Mouse (Mus musculus): ENCODE data around the gene Tmem273. TPM values are rescaled to one million over a fixed set of nuclear protein-coding genes. Genes with fewer than 3 reads are reported as not detected.

The Tmem273 gene
- 2.4 and 5.2 TPM in 2 replicates for polyA plus RNA-seq (2015; fragmentation: Nextera tagmentation; extraction: Ambion mirVana)

GRCm38 (mm10) chr14:32785556-32786130 lies at the start of gene Tmem273:
Gene Tmem273, plus strand, starts transcription at chr14:32785963.
- no peaks in the 10 kb centered on the region for H3K4me1 ChIP-seq (ENCODE audit: insufficient read depth, low read depth, low read length)
- no peak within 1 kb of the TSS for H3K4me2 ChIP-seq (replicated peaks; ENCODE audit: low read depth, low read length)
- H3K9me3 ChIP-seq (ENCODE audit: low read length) = no peaks in the 10 kb centered on the region
- ATAC-seq (peak; percentile 12; the same call in 1 of the 2 replicates), DNase-seq (ENCODE audit: low spot score) (peak; percentile 39)
- no peak for TF ChIP-seq EP300 (IDR thresholded peaks at IDR 0.05)
- TF ChIP-seq CTCF (IDR thresholded peaks at IDR 0.05) = 0 out of 2 replicates have a peak, but pooled peaks have one; percentile 2
- H3K36me3 ChIP-seq (ENCODE audit: insufficient read depth, low read length) = no peaks in the 10 kb centered on the region
- 61% methylated on average over 3 of the region's 3 CpGs for WGBS
- H3K27me3 ChIP-seq (replicated peaks; ENCODE audit: insufficient read depth, low read length) = no peaks in the 10 kb centered on the region
- no peak within 1 kb of the TSS for H3K27ac ChIP-seq (ENCODE audit: low read length)
- H3K9ac ChIP-seq (replicated peaks; ENCODE audit: low read depth) = no peak within 1 kb of the TSS
- no peak within 1 kb of the TSS for H3K4me3 ChIP-seq (ENCODE audit: low read depth, low read length)

- H3K27ac ChIP-seq (ENCODE audit: low read length) = no peak overlapping the region
- 79% methylated on average over 6 of the region's 6 CpGs for WGBS
- H3K9ac ChIP-seq (replicated peaks; ENCODE audit: low read depth) = no peak overlapping the region
- H3K9me3 ChIP-seq (ENCODE audit: low read length) = no peaks in the 10 kb centered on the region
- no peak overlapping the region for H3K4me2 ChIP-seq (replicated peaks; ENCODE audit: low read depth, low read length)
- DNase-seq (ENCODE audit: low spot score) (no peak), ATAC-seq (no peak)
- H3K36me3 ChIP-seq (ENCODE audit: insufficient read depth, low read length) = no peaks in the 10 kb centered on the region
- TF ChIP-seq EP300 (IDR thresholded peaks at IDR 0.05) (no peak), CTCF (IDR thresholded peaks at IDR 0.05) (no peak)
- H3K4me3 ChIP-seq (ENCODE audit: low read depth, low read length) = no peak overlapping the region
- no peaks in the 10 kb centered on the region for H3K4me1 ChIP-seq (ENCODE audit: insufficient read depth, low read depth, low read length)
- no peaks in the 10 kb centered on the region for H3K27me3 ChIP-seq (replicated peaks; ENCODE audit: insufficient read depth, low read length)
These were observed 49.2 kb upstream of the Tmem273 start for GRCm38 (mm10) chr14:32736561-32736960.

GRCm38 (mm10) chr14:32738586-32738985 lies 47.2 kb upstream of the Tmem273 start:
- Histone ChIP-seq H3K4me2 (replicated peaks; ENCODE audit: low read depth, low read length) (no peak overlapping the region), H3K9me3 (ENCODE audit: low read length) (no peaks in the 10 kb centered on the region), H3K4me3 (ENCODE audit: low read depth, low read length) (no peak overlapping the region), H3K36me3 (ENCODE audit: insufficient read depth, low read length) (no peaks in the 10 kb centered on the region), H3K9ac (replicated peaks; ENCODE audit: low read depth) (no peak overlapping the region), H3K4me1 (ENCODE audit: insufficient read depth, low read depth, low read length) (no peaks in the 10 kb centered on the region), H3K27ac (ENCODE audit: low read length) (no peak overlapping the region), H3K27me3 (replicated peaks; ENCODE audit: insufficient read depth, low read length) (no peaks in the 10 kb centered on the region)
- no peak for DNase-seq (ENCODE audit: low spot score)
- no peak for ATAC-seq
- WGBS = 83% methylated on average over 5 of the region's 5 CpGs
- no peak for TF ChIP-seq EP300 (IDR thresholded peaks at IDR 0.05)
- no peak for TF ChIP-seq CTCF (IDR thresholded peaks at IDR 0.05)

- no peaks in the 10 kb centered on the region for H3K27me3 ChIP-seq (replicated peaks; ENCODE audit: insufficient read depth, low read length)
- no peaks in the 10 kb centered on the region for H3K9me3 ChIP-seq (ENCODE audit: low read length)
- no peak overlapping the region for H3K27ac ChIP-seq (ENCODE audit: low read length)
- DNase-seq (ENCODE audit: low spot score) = no peak
- no peak overlapping the region for H3K4me3 ChIP-seq (ENCODE audit: low read depth, low read length)
- H3K4me2 ChIP-seq (replicated peaks; ENCODE audit: low read depth, low read length) = no peak overlapping the region
- H3K36me3 ChIP-seq (ENCODE audit: insufficient read depth, low read length) = no peaks in the 10 kb centered on the region
- no peaks in the 10 kb centered on the region for H3K4me1 ChIP-seq (ENCODE audit: insufficient read depth, low read depth, low read length)
- no peak for ATAC-seq
- 58% methylated on average over 6 of the region's 6 CpGs for WGBS
- TF ChIP-seq CTCF (IDR thresholded peaks at IDR 0.05) (no peak), EP300 (IDR thresholded peaks at IDR 0.05) (no peak)
- H3K9ac ChIP-seq (replicated peaks; ENCODE audit: low read depth) = no peak overlapping the region
These were observed 37.2 kb upstream of the Tmem273 start for GRCm38 (mm10) chr14:32748519-32748918.

GRCm38 (mm10) chr14:32750727-32751126 lies 35.0 kb upstream of the Tmem273 start:
- TF ChIP-seq EP300 (IDR thresholded peaks at IDR 0.05) (no peak), CTCF (IDR thresholded peaks at IDR 0.05) (no peak)
- ATAC-seq (no peak), DNase-seq (ENCODE audit: low spot score) (no peak)
- Histone ChIP-seq H3K4me1 (ENCODE audit: insufficient read depth, low read depth, low read length) (no peaks in the 10 kb centered on the region), H3K9ac (replicated peaks; ENCODE audit: low read depth) (no peak overlapping the region), H3K36me3 (ENCODE audit: insufficient read depth, low read length) (no peaks in the 10 kb centered on the region), H3K9me3 (ENCODE audit: low read length) (no peaks in the 10 kb centered on the region), H3K4me2 (replicated peaks; ENCODE audit: low read depth, low read length) (no peak overlapping the region), H3K27me3 (replicated peaks; ENCODE audit: insufficient read depth, low read length) (no peaks in the 10 kb centered on the region), H3K4me3 (ENCODE audit: low read depth, low read length) (no peak overlapping the region), H3K27ac (ENCODE audit: low read length) (no peak overlapping the region)
- 68% methylated on average over 6 of the region's 6 CpGs for WGBS

- 33% methylated on average over 1 of the region's 1 CpGs for WGBS
- no peak for TF ChIP-seq CTCF (IDR thresholded peaks at IDR 0.05)
- TF ChIP-seq EP300 (IDR thresholded peaks at IDR 0.05) = no peak
- Histone ChIP-seq H3K36me3 (ENCODE audit: insufficient read depth, low read length) (no peaks in the 10 kb centered on the region), H3K9ac (replicated peaks; ENCODE audit: low read depth) (no peak overlapping the region), H3K9me3 (ENCODE audit: low read length) (no peaks in the 10 kb centered on the region), H3K27ac (ENCODE audit: low read length) (no peak overlapping the region), H3K4me2 (replicated peaks; ENCODE audit: low read depth, low read length) (no peak overlapping the region), H3K27me3 (replicated peaks; ENCODE audit: insufficient read depth, low read length) (no peaks in the 10 kb centered on the region), H3K4me3 (ENCODE audit: low read depth, low read length) (no peak overlapping the region), H3K4me1 (ENCODE audit: insufficient read depth, low read depth, low read length) (no peaks in the 10 kb centered on the region)
- ATAC-seq (no peak), DNase-seq (ENCODE audit: low spot score) (no peak)
These were observed 31.5 kb upstream of the Tmem273 start for GRCm38 (mm10) chr14:32754286-32754685.
